Mouse (Mus musculus) embryonic facial prominence, embryonic 11.5 days (tissue): ENCODE results near the gene BC004004. TPM values are rescaled to one million over a fixed set of nuclear protein-coding genes. Genes with fewer than 3 reads are reported as not detected.
A peak's percentile ranks its signal among the peaks of the same experiment; 100 is the strongest.

Experiments used
- ATAC-seq: fragments of 200-750 bp; cut with Nextera tagmentation; replicated peaks from 2 replicates; pipeline ENCODE4 v1.8.0; 2017; ENCODE audit warnings: low read depth; ENCODE audit not compliant: insufficient number of reproducible peaks, low FRiP score, low TSS enrichment
- DNase-seq: peaks from one replicate; pipeline ENCODE4 v3.0.0-alpha.2; 2015; ENCODE audit warnings: low spot score
- H3K27ac ChIP-seq: fragments of 300-500 bp; sonication (generic); replicated peaks from 2 replicates; pipeline ENCODE4 v1.5.1; 2014; ENCODE audit warnings: mild to moderate bottlenecking, low read depth, low read length, control low read depth
- H3K27me3 ChIP-seq: fragments of 300-500 bp; sonication (generic); 2 replicates; pipeline ENCODE4 v1.6.1; 2014; ENCODE audit warnings: mild to moderate bottlenecking, low read length, moderate library complexity, mixed read lengths; ENCODE audit not compliant: control insufficient read depth, insufficient read depth
- H3K36me3 ChIP-seq: fragments of 300-500 bp; sonication (generic); replicated peaks from 2 replicates; pipeline ENCODE4 v1.6.1; 2014; ENCODE audit warnings: low read depth, mild to moderate bottlenecking, low read length, moderate library complexity, mixed read lengths; ENCODE audit not compliant: control insufficient read depth, insufficient read depth
- H3K4me1 ChIP-seq: fragments of 300-500 bp; sonication (generic); 2 replicates; pipeline ENCODE4 v1.6.1; 2014; ENCODE audit warnings: low read length, mixed read lengths; ENCODE audit not compliant: control insufficient read depth, insufficient read depth
- H3K4me2 ChIP-seq: fragments of 300-500 bp; sonication (generic); 2 replicates; pipeline ENCODE4 v1.6.1; 2014; ENCODE audit warnings: low read depth, mild to moderate bottlenecking, control low read depth, low read length, moderate library complexity
- H3K4me3 ChIP-seq: fragments of 300-500 bp; sonication (generic); 2 replicates; pipeline ENCODE4 v1.5.1; 2014; ENCODE audit warnings: low read depth, low read length, control low read depth
- H3K9ac ChIP-seq: fragments of 300-500 bp; sonication (generic); replicated peaks from 2 replicates; pipeline ENCODE4 v1.6.1; 2014; ENCODE audit warnings: mild to moderate bottlenecking, control low read depth, low read length
- H3K9me3 ChIP-seq: fragments of 300-500 bp; sonication (generic); replicated peaks from 2 replicates; pipeline ENCODE4 v1.6.1; 2016; ENCODE audit warnings: mild to moderate bottlenecking, low read length, inconsistent platforms, mixed read lengths; ENCODE audit not compliant: control insufficient read depth
- WGBS: fragments of 180-500 bp; shearing (Covaris S2); extraction: QIAGEN DNeasy Blood & Tissue Kit; methylation state at CpG from one replicate; pipeline ENCODE4 v1.1.7; 2014; 5-methylcytosine and 5-hydroxymethylcytosine counted together
- polyA plus RNA-seq: library from polyadenylated mRNA; unstranded; fragments of >200 nt; fragmentation: Nextera tagmentation; extraction: Ambion mirVana; gene quantifications from 2 replicates; pipeline ENCODE4 v1.2.1, GENCODE M21; 2014

Gene BC004004
- polyA plus RNA-seq, 1 experiment from 2014 or later, result 55.1 TPM

DNA sequence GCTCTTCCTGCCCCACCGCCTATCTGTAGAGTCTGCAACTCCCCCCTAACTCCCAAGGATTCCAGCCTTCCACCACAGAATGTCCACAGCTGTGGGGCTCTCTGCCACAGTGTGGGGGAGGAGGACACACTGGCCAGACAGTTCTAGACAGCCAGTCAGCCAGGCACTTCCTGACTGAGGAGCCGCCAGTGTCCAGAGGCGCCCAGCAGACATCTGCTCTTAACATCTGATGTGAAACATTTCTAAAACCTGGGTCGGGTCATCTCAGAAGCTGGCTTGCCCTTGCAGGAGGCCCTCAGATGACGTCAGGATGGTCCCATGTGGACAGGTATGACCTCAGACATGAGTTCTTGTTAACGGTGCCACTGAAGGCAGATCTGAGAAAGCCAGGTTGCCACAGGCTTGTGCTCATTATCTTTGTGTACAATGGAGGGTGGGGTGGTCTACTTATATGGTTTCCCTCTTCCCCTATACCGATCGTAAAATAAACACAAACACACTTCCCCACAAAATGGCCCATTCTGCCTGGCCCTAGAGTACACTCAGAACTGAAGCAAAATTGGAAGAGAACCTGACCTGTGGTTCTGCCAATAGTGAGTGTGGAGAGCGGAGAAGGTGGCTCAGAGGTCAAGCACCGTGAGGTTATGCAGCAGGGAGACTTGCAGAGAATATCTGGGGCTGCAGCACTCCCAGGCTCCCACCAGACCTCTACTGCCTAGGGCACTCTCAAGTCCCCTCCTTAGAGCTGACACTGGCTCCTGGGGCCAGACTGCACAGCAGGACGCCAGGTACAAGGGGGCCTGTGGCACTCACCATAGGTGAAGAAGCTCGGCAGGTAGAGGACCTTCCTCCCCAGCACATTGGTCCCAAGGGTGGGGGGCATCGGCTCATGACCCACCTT is 73.7 kb downstream of the BC004004 start:
- DNase-seq, result peak; percentile 38
- Histone ChIP-seq H3K4me1 (peaks cover 11% of the 10 kb centered on the region), H3K9ac (peak overlapping the region; percentile 32), H3K36me3 (peaks cover 5% of the 10 kb centered on the region; the same call in 1 of the 2 replicates), H3K4me3 (no peak overlapping the region), H3K9me3 (no peaks in the 10 kb centered on the region), H3K27ac (peak overlapping the region; percentile 59), H3K4me2 (no peak overlapping the region), H3K27me3 (no peaks in the 10 kb centered on the region)
- ATAC-seq, result peak; percentile 54; the same call in 1 of the 2 replicates
- 43% methylated on average over 13 of the region's 13 CpGs for WGBS

DNA sequence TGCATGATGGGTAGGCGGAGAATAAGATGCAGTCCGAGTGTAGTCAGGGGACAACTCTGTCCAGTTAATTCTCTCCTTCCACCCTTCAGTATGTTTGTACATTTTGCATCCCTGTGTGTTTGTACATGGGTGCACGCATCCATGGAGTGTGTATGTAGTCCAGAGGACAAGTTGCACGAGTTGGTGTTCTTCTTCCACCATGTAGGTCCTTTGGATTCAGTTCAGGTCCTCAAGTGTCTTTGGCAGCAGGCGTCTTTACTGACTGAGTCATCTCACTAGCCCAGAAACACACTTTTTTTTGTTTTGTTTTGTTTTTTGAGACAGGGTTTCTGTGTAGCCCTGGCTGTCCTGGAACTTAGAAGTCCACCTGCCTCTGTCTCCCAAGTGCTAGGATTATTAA is 74.7 kb downstream of the BC004004 start:
- Histone ChIP-seq H3K4me1 (peaks cover 11% of the 10 kb centered on the region), H3K27ac (no peak overlapping the region), H3K36me3 (peaks cover 5% of the 10 kb centered on the region; the same call in 1 of the 2 replicates), H3K27me3 (no peaks in the 10 kb centered on the region), H3K4me2 (no peak overlapping the region), H3K9me3 (no peaks in the 10 kb centered on the region), H3K4me3 (no peak overlapping the region), H3K9ac (no peak overlapping the region)
- DNase-seq (no peak), ATAC-seq (no peak)
- 89% methylated on average over 5 of the region's 5 CpGs for WGBS

DNA sequence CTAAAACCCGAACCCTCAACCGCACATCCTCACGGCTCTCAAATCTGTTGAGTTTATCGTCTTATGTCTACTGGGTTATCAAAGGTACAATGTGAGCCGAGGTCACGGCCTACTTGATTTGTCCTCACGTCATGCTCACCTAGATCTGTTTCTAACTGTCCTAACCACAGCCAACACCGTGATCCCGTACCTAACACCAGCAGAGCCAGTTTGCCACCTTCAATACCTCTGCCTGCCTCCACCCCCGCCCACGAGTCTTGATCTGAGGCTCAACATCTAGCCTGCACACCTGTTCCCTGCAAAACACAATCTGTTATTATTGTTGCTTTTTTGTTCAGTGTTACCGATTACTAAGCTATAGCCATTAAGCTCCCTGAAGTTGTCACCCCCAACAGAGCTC is 76.7 kb downstream of the BC004004 start:
- WGBS, result 96% methylated on average over 12 of the region's 12 CpGs
- Histone ChIP-seq H3K4me1 (peaks cover 11% of the 10 kb centered on the region), H3K27ac (no peak overlapping the region), H3K36me3 (no peaks in the 10 kb centered on the region), H3K9ac (no peak overlapping the region), H3K4me3 (no peak overlapping the region), H3K4me2 (no peak overlapping the region), H3K9me3 (no peaks in the 10 kb centered on the region), H3K27me3 (no peaks in the 10 kb centered on the region)
- DNase-seq (no peak), ATAC-seq (no peak)

DNA sequence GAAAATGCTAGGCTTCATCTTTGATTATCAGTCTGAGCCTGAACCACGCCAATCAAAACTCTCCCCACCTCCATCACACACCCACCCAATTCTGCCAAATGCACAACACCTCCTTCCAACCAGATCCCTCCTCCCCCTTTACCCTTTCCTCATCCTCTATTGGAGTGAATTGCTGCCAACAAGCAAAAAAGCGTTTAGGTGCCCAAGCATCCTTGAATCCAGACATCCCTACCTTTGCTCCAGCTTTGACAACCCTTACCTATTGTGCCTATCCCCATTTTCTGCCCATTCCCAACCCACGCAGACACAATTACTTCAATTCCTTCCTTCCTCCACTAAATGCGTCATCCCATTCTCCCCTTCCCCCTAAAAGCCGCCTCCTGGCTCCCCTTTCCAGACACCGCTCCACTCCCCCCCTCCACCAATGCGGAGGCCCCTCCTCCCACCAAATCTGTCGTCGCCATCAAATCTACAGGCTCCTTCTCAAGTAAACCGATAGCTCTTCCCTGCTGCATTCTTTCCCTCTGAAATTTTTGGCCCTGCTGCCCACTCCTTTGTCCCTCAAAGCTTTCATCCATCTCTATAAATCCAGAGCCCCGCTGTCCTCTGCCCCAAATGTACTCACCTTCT is 78.0 kb downstream of the BC004004 start:
- H3K4me1 ChIP-seq, result peaks cover 5% of the 10 kb centered on the region
- H3K4me2 ChIP-seq, result peak overlapping the region; percentile 49
- H3K27ac ChIP-seq, result peak overlapping the region; percentile 74
- no peak for ATAC-seq
- H3K4me3 ChIP-seq, result peak overlapping the region; percentile 87
- WGBS, result 5% methylated on average over 11 of the region's 11 CpGs
- DNase-seq, result peak; percentile 69
- H3K27me3 ChIP-seq, result no peaks in the 10 kb centered on the region
- H3K9me3 ChIP-seq, result no peaks in the 10 kb centered on the region
- no peaks in the 10 kb centered on the region for H3K36me3 ChIP-seq
- H3K9ac ChIP-seq, result peak overlapping the region; percentile 84

DNA sequence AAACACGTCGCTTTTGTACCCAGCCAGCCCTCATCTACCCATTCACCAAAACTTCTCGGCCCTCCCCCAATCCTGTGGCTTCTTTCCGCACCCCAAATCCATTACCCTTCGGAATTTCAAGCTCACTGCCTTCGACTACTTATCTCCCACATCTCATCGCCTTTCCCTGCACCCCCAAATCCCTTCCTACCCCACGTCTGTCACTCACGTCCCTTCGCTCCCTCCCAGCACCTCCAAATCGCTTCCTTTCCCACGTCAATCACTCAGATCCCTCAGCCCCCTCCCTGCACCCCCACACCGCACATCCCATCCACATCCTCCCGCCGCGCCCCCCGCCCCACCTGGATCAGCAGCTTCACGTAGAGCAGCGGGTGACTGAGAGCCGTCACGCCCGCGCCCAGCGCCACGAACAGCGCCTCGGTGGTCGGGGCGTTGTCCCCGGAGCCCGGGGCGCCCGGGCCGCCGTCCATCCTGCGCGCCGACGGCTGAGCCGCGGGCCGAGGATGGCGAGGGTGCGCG is 78.6 kb downstream of the BC004004 start:
- peak overlapping the region; percentile 84 for H3K9ac ChIP-seq
- no peaks in the 10 kb centered on the region for H3K9me3 ChIP-seq
- H3K4me3 ChIP-seq, result peak overlapping the region; percentile 87
- peak overlapping the region; percentile 74 for H3K27ac ChIP-seq
- ATAC-seq, result peak; percentile 21; the same call in 1 of the 2 replicates
- peak overlapping the region; percentile 49 for H3K4me2 ChIP-seq
- peaks cover 3% of the 10 kb centered on the region; the same call in 1 of the 2 replicates for H3K4me1 ChIP-seq
- H3K27me3 ChIP-seq, result no peaks in the 10 kb centered on the region
- WGBS, result under 1% methylated on average over 43 of the region's 45 CpGs
- peak; percentile 38 for DNase-seq
- H3K36me3 ChIP-seq, result no peaks in the 10 kb centered on the region

DNA sequence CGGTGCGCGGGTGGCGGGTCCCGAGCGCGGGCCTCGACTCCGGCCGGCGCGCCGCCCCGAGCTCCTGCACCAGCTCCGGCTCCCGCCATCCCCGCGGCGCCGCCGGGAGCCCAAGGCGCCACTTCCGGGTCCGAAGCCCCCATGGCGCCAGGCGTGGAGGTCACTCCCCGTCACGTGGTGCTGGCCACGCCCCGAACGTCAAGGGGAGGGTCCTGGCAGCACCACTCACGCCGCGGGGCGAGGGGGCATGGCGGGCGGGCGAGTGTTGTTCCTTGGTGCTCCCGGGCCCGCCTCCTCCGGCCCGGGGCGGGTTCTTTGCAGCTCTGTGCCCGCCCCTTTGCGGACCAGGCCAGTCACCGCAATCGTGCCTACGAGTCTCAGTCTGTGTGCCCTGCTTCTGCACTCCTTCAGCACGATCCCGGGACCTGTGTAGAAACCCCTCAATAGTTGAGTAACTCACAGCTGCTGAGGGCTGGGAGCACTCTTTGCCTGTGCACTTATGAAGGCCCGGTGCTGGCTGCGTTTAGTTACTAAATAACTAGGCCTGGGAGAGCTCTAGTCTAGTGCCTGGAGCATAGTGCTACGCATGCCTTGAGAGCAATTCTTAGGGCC is 79.2 kb downstream of the BC004004 start, which contains the start of gene Mtch1:
Gene Mtch1 (minus strand): TSS at position 290 of the 612 bp plus-strand sequence.
- ATAC-seq (peak; percentile 92), DNase-seq (peak; percentile 100)
- no peaks in the 10 kb centered on the region for H3K27me3 ChIP-seq
- under 1% methylated on average over 42 of the region's 53 CpGs for WGBS
- H3K4me1 ChIP-seq, result no peaks in the 10 kb centered on the region
- H3K4me3 ChIP-seq, result peak within 1 kb of the TSS; percentile 87
- no peaks in the 10 kb centered on the region for H3K36me3 ChIP-seq
- H3K9me3 ChIP-seq, result no peaks in the 10 kb centered on the region
- H3K4me2 ChIP-seq, result peak within 1 kb of the TSS; percentile 49
- peak within 1 kb of the TSS; percentile 82 for H3K27ac ChIP-seq
- peak within 1 kb of the TSS; percentile 84 for H3K9ac ChIP-seq

DNA sequence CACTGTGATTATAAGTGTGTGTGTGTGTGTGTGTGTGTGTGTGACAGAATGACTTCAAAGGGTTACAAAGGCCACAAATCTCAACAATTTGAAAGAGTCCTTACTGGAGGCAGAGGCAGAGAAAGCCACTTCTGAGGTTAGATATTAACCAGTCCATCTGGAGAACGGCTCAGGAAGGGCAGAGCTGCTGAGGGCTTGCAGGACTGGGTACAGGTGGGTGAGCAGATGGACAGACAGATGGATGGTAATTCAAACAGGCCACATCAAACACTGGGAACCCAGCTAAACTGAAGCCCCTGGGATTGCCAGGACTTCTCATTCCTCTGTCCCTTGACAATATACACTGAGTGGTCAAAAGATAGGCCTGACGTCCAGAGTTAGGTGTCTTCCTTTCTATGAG is 80.4 kb downstream of the BC004004 start:
- 83% methylated on average over 2 of the region's 2 CpGs for WGBS
- DNase-seq (no peak), ATAC-seq (no peak)
- no peaks in the 10 kb centered on the region for H3K27me3 ChIP-seq
- no peaks in the 10 kb centered on the region for H3K4me1 ChIP-seq
- no peak overlapping the region for H3K4me3 ChIP-seq
- H3K4me2 ChIP-seq, result no peak overlapping the region
- H3K36me3 ChIP-seq, result no peaks in the 10 kb centered on the region
- H3K9me3 ChIP-seq, result no peaks in the 10 kb centered on the region
- H3K9ac ChIP-seq, result no peak overlapping the region
- H3K27ac ChIP-seq, result no peak overlapping the region
